Mouse (Mus musculus): Measurements from ENCODE around the gene Gatad2a. TPM values are rescaled to one million over a fixed set of nuclear protein-coding genes. Genes with fewer than 3 reads are reported as not detected.
"Not testable (repeated sequence)": the region's sequence is repeated elsewhere in the genome, so short reads cannot be mapped to it uniquely, and the experiment has no call there.

Gene Gatad2a
- polyA plus RNA-seq, 1 experiment from 2014 or later, result 48.7 TPM

GRCm38 (mm10) chr8:70005178-70005577, 9.0 kb upstream of the Gatad2a start:
- no peak overlapping the region for H3K4me3 ChIP-seq
- peaks cover 14% of the 10 kb centered on the region for H3K4me1 ChIP-seq
- no peak overlapping the region for H3K27ac ChIP-seq (replicated peaks)
- DNase-seq (ENCODE audit: low spot score), result no peak
- H3K36me3 ChIP-seq, result no peaks in the 10 kb centered on the region
- WGBS, result 54% methylated on average over 2 of the region's 2 CpGs
- no peaks in the 10 kb centered on the region for H3K27me3 ChIP-seq (ENCODE audit: low read depth, poor library complexity, severe bottlenecking)
- no peaks in the 10 kb centered on the region for H3K9me3 ChIP-seq (replicated peaks)

- Histone ChIP-seq H3K4me3 (no peak overlapping the region), H3K27me3 (ENCODE audit: low read depth, poor library complexity, severe bottlenecking) (no peaks in the 10 kb centered on the region), H3K36me3 (no peaks in the 10 kb centered on the region), H3K27ac (replicated peaks) (no peak overlapping the region), H3K4me1 (peaks cover 14% of the 10 kb centered on the region), H3K9me3 (replicated peaks) (no peaks in the 10 kb centered on the region)
- DNase-seq (ENCODE audit: low spot score), result no peak
Observed at GRCm38 (mm10) chr8:70004345-70004744, 8.2 kb upstream of the Gatad2a start.

- no peaks in the 10 kb centered on the region for H3K9me3 ChIP-seq (replicated peaks)
- DNase-seq (ENCODE audit: low spot score), result no peak
- H3K4me3 ChIP-seq, result no peak overlapping the region
- no peaks in the 10 kb centered on the region for H3K27me3 ChIP-seq (ENCODE audit: low read depth, poor library complexity, severe bottlenecking)
- no peaks in the 10 kb centered on the region for H3K36me3 ChIP-seq
- no peak overlapping the region for H3K27ac ChIP-seq (replicated peaks)
- WGBS, result 60% methylated on average over 4 of the region's 4 CpGs
- H3K4me1 ChIP-seq, result peaks cover 14% of the 10 kb centered on the region
Observed at GRCm38 (mm10) chr8:70003204-70003657, 7.0 kb upstream of the Gatad2a start.

GRCm38 (mm10) chr8:70001892-70002191, 5.7 kb upstream of the Gatad2a start:
- not testable (repeated sequence) for H3K27ac ChIP-seq (replicated peaks); H3K36me3 ChIP-seq; H3K27me3 ChIP-seq (ENCODE audit: low read depth, poor library complexity, severe bottlenecking); H3K9me3 ChIP-seq (replicated peaks); DNase-seq (ENCODE audit: low spot score)
- Histone ChIP-seq H3K4me1 (peaks cover 17% of the 10 kb centered on the region), H3K4me3 (peak overlapping the region; percentile 36; the same call in 1 of the 2 replicates)
- WGBS, result 40% methylated on average over 7 of the region's 7 CpGs

GRCm38 (mm10) chr8:70001176-70001891, 5.2 kb upstream of the Gatad2a start:
- no peaks in the 10 kb centered on the region for H3K9me3 ChIP-seq (replicated peaks)
- DNase-seq (ENCODE audit: low spot score), result peak; percentile 42
- H3K27ac ChIP-seq (replicated peaks), result peak overlapping the region; percentile 49
- peak overlapping the region; percentile 36 for H3K4me3 ChIP-seq
- peaks cover 22% of the 10 kb centered on the region for H3K4me1 ChIP-seq
- H3K36me3 ChIP-seq, result no peaks in the 10 kb centered on the region
- no peaks in the 10 kb centered on the region for H3K27me3 ChIP-seq (ENCODE audit: low read depth, poor library complexity, severe bottlenecking)
- 5% methylated on average over 16 of the region's 16 CpGs for WGBS

- peaks cover 23% of the 10 kb centered on the region for H3K4me1 ChIP-seq
- H3K4me3 ChIP-seq, result no peak overlapping the region
- no peaks in the 10 kb centered on the region for H3K36me3 ChIP-seq
- H3K27ac ChIP-seq (replicated peaks), result no peak overlapping the region
- 89% methylated on average over 2 of the region's 2 CpGs for WGBS
- no peak for DNase-seq (ENCODE audit: low spot score)
- no peaks in the 10 kb centered on the region for H3K9me3 ChIP-seq (replicated peaks)
- no peaks in the 10 kb centered on the region for H3K27me3 ChIP-seq (ENCODE audit: low read depth, poor library complexity, severe bottlenecking)
Observed at GRCm38 (mm10) chr8:70000226-70000625, 4.0 kb upstream of the Gatad2a start.

- 90% methylated on average over 4 of the region's 4 CpGs for WGBS
- H3K9me3 ChIP-seq (replicated peaks), result no peaks in the 10 kb centered on the region
- no peak overlapping the region for H3K27ac ChIP-seq (replicated peaks)
- no peak for DNase-seq (ENCODE audit: low spot score)
- no peak overlapping the region for H3K4me3 ChIP-seq
- no peaks in the 10 kb centered on the region for H3K36me3 ChIP-seq
- no peaks in the 10 kb centered on the region for H3K27me3 ChIP-seq (ENCODE audit: low read depth, poor library complexity, severe bottlenecking)
- H3K4me1 ChIP-seq, result peaks cover 31% of the 10 kb centered on the region
Observed at GRCm38 (mm10) chr8:69999236-69999635, 3.1 kb upstream of the Gatad2a start.

GRCm38 (mm10) chr8:69998706-69999105, 2.5 kb upstream of the Gatad2a start:
- H3K36me3 ChIP-seq, result no peaks in the 10 kb centered on the region
- H3K4me3 ChIP-seq, result no peak overlapping the region
- no peak for DNase-seq (ENCODE audit: low spot score)
- no peaks in the 10 kb centered on the region for H3K27me3 ChIP-seq (ENCODE audit: low read depth, poor library complexity, severe bottlenecking)
- no peak overlapping the region for H3K27ac ChIP-seq (replicated peaks)
- peaks cover 35% of the 10 kb centered on the region for H3K4me1 ChIP-seq
- 91% methylated on average over 3 of the region's 3 CpGs for WGBS
- no peaks in the 10 kb centered on the region for H3K9me3 ChIP-seq (replicated peaks)

- peak overlapping the region; percentile 94 for H3K4me3 ChIP-seq
- peaks cover 12% of the 10 kb centered on the region; the same call in 1 of the 2 replicates for H3K36me3 ChIP-seq
- DNase-seq (ENCODE audit: low spot score), result no peak
- no peaks in the 10 kb centered on the region for H3K27me3 ChIP-seq (ENCODE audit: low read depth, poor library complexity, severe bottlenecking)
- whole genome bisulfite sequencing, result 3% methylated on average over 35 of the region's 35 CpGs
- peak overlapping the region; percentile 92 for H3K27ac ChIP-seq (replicated peaks)
- no peaks in the 10 kb centered on the region for H3K9me3 ChIP-seq (replicated peaks)
- peaks cover 41% of the 10 kb centered on the region for H3K4me1 ChIP-seq
Observed at GRCm38 (mm10) chr8:69996589-69997285, 553 bp upstream of the Gatad2a start.

GRCm38 (mm10) chr8:69995422-69995775, 785 bp downstream of the Gatad2a start:
- H3K4me1 ChIP-seq, result peaks cover 32% of the 10 kb centered on the region
- H3K27ac ChIP-seq (replicated peaks), result peak overlapping the region; percentile 92
- DNase-seq (ENCODE audit: low spot score), result no peak
- 1% methylated on average over 7 of the region's 7 CpGs for WGBS
- H3K27me3 ChIP-seq (ENCODE audit: low read depth, poor library complexity, severe bottlenecking), result no peaks in the 10 kb centered on the region
- H3K9me3 ChIP-seq (replicated peaks), result no peaks in the 10 kb centered on the region
- H3K4me3 ChIP-seq, result peak overlapping the region; percentile 94
- H3K36me3 ChIP-seq, result peaks cover 12% of the 10 kb centered on the region; the same call in 1 of the 2 replicates

- H3K36me3 ChIP-seq, result peaks cover 14% of the 10 kb centered on the region; the same call in 1 of the 2 replicates
- DNase-seq (ENCODE audit: low spot score); H3K9me3 ChIP-seq (replicated peaks); H3K27me3 ChIP-seq (ENCODE audit: low read depth, poor library complexity, severe bottlenecking); H3K4me1 ChIP-seq; H3K4me3 ChIP-seq; H3K27ac ChIP-seq (replicated peaks): not testable (repeated sequence)
- 99% methylated on average over 7 of the region's 7 CpGs for WGBS
Observed at GRCm38 (mm10) chr8:69988936-69989335, 7.2 kb downstream of the Gatad2a start.

GRCm38 (mm10) chr8:69987744-69988143, 8.4 kb downstream of the Gatad2a start:
- H3K36me3 ChIP-seq, result peaks cover 10% of the 10 kb centered on the region; the same call in 1 of the 2 replicates

GRCm38 (mm10) chr8:69984876-69985553, 11.2 kb downstream of the Gatad2a start:
- Histone ChIP-seq H3K27me3 (ENCODE audit: low read depth, poor library complexity, severe bottlenecking) (no peaks in the 10 kb centered on the region), H3K4me1 (no peaks in the 10 kb centered on the region)
- WGBS, result 89% methylated on average over 2 of the region's 2 CpGs

More at GRCm38 (mm10) chr8:69987744-69988143, 8.4 kb downstream of the Gatad2a start:
- no peaks in the 10 kb centered on the region for H3K4me1 ChIP-seq
- no peaks in the 10 kb centered on the region for H3K27me3 ChIP-seq (ENCODE audit: low read depth, poor library complexity, severe bottlenecking)
- DNase-seq (ENCODE audit: low spot score), result no peak
- no peak overlapping the region for H3K27ac ChIP-seq (replicated peaks)
- no peaks in the 10 kb centered on the region for H3K9me3 ChIP-seq (replicated peaks)
- H3K4me3 ChIP-seq, result no peak overlapping the region

More at GRCm38 (mm10) chr8:69984876-69985553, 11.2 kb downstream of the Gatad2a start:
- H3K4me3 ChIP-seq, result no peak overlapping the region
- H3K27ac ChIP-seq (replicated peaks), result no peak overlapping the region
- DNase-seq (ENCODE audit: low spot score), result no peak
- H3K36me3 ChIP-seq, result 0 out of 2 replicates have a peak, but pooled peaks cover 2% of the 10 kb centered on the region
- no peaks in the 10 kb centered on the region for H3K9me3 ChIP-seq (replicated peaks)

Data from midbrain, embryonic 10.5 days (tissue).